Mouse (Mus musculus) activated CD4-positive, CD25-positive, alpha-beta regulatory T cell, adult 9 weeks (primary cell): ENCODE measurements around the gene S1pr1. TPM values are rescaled to one million over a fixed set of nuclear protein-coding genes. Genes with fewer than 3 reads are reported as not detected.

Source experiments
- polyA plus RNA-seq: library from polyadenylated mRNA; unstranded; fragments of 100-300 nt; shearing (Covaris generic); gene quantifications from one replicate; pipeline ENCODE4 v1.2.1, GENCODE M21; 2017

The S1pr1 gene
- 318 TPM for polyA plus RNA-seq

GRCm38 (mm10) chr3:115714671-115715651, at the start of gene S1pr1:
Gene S1pr1 (minus strand): TSS chr3:115715072.

Other genes with a start within 250 kb of the S1pr1 start
- gene Dph5, start 172.8 kb upstream of the S1pr1 start, polyA plus RNA-seq: 75.6 TPM